ENCODE assay signal across 8 mouse cellular contexts in the genomic region with DNA sequence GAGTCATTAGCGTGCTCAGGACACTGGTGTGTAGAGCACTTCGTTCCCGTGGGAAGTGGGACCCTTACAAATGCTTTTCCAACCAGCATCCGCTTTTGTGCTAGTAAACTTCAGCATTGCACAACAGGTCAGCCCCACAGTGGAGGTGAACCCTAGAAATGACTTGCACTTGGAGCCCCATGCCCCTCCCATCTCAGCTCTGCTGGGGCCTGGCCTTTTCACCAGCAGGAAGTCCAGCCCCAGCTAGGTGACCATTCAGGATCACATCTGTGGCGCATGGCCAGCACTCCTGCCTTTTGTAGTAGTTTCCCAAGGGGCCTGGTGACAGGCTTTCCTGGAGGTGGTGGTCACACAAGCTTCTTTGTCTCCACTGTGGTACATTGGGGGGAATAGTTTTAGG. TPM values are rescaled to one million over a fixed set of nuclear protein-coding genes. Genes with fewer than 3 reads are reported as not detected.
A peak's percentile ranks its signal among the peaks of the same experiment; 100 is the strongest.
DNase-seq lines count a peak whose midpoint lies in the region; ATAC-seq and TF ChIP-seq lines count a peak whose summit lies in the region.

No protein-coding gene starts in this region.

- H3K27me3 ChIP-seq in forebrain, embryonic 16.5 days (replicated peaks; ENCODE audit: control insufficient read depth, insufficient read depth, low read length), result no peaks in the 10 kb centered on the region
- no peaks in the 10 kb centered on the region for H3K27me3 ChIP-seq in intestine, postnatal 0 days (replicated peaks; ENCODE audit: control insufficient read depth, insufficient read depth, low read length)
- no peaks in the 10 kb centered on the region for H3K27me3 ChIP-seq in liver, postnatal 0 days (ENCODE audit: insufficient read depth, low read length)
- no peaks in the 10 kb centered on the region for H3K27me3 ChIP-seq in neural tube, embryonic 14.5 days (ENCODE audit: control insufficient read depth, insufficient read depth, low read length)

- DNase-seq in layer of hippocampus, adult 2 months (ENCODE audit: low spot score in 2 of 2), result no peak
- no peak for DNase-seq in layer of hippocampus, postnatal 25 days (ENCODE audit: extremely low spot score in 1 of 2, low spot score in 1 of 2)
- peak; percentile 31 for DNase-seq in liver, postnatal 0 days
- no peak for DNase-seq in left cerebral cortex, adult 18-20 months (ENCODE audit: low spot score in 2 of 2)
- no peak for DNase-seq in gastrocnemius, postnatal 25 days

- H3K4me1 ChIP-seq in forebrain, embryonic 16.5 days (replicated peaks; ENCODE audit: control insufficient read depth, insufficient read depth, low read length), result peaks cover 16% of the 10 kb centered on the region
- no peaks in the 10 kb centered on the region for H3K4me1 ChIP-seq in intestine, postnatal 0 days (replicated peaks; ENCODE audit: control insufficient read depth, insufficient read depth, low read length)
- peaks cover 10% of the 10 kb centered on the region for H3K4me1 ChIP-seq in liver, postnatal 0 days (ENCODE audit: insufficient read depth)
- H3K4me1 ChIP-seq in neural tube, embryonic 14.5 days (ENCODE audit: control insufficient read depth, insufficient read depth, low read length), result 0 out of 2 replicates have a peak, but pooled peaks cover 2% of the 10 kb centered on the region

- H3K9ac ChIP-seq in forebrain, embryonic 16.5 days (replicated peaks; ENCODE audit: low read depth, low read length), result no peak overlapping the region; the same call in 1 of the 2 replicates
- H3K9ac ChIP-seq in intestine, postnatal 0 days (ENCODE audit: low read depth, low read length), result peak overlapping the region; percentile 49; the same call in 1 of the 2 replicates
- H3K9ac ChIP-seq in liver, postnatal 0 days (replicated peaks), result peak overlapping the region; percentile 71; the same call in 1 of the 2 replicates
- no peak overlapping the region for H3K9ac ChIP-seq in neural tube, embryonic 14.5 days (replicated peaks; ENCODE audit: low read depth, low read length)

- no peaks in the 10 kb centered on the region for H3K36me3 ChIP-seq in forebrain, embryonic 16.5 days (ENCODE audit: control insufficient read depth, insufficient read depth)
- H3K36me3 ChIP-seq in intestine, postnatal 0 days (ENCODE audit: control insufficient read depth, insufficient read depth), result no peaks in the 10 kb centered on the region
- H3K36me3 ChIP-seq in liver, postnatal 0 days (replicated peaks; ENCODE audit: insufficient read depth, low read length), result no peaks in the 10 kb centered on the region
- no peaks in the 10 kb centered on the region for H3K36me3 ChIP-seq in neural tube, embryonic 14.5 days (ENCODE audit: control insufficient read depth, insufficient read depth, low read length)

- no peak for TF ChIP-seq CTCF in layer of hippocampus, adult 2 months (conservative IDR thresholded peaks at IDR 0.05)
- TF ChIP-seq CTCF in intestine, postnatal 0 days (IDR thresholded peaks at IDR 0.05; ENCODE audit: low read depth), result no peak
- no peak for TF ChIP-seq CTCF in liver, postnatal 0 days (IDR thresholded peaks at IDR 0.05; ENCODE audit: low read depth)

- H3K9me3 ChIP-seq in forebrain, embryonic 16.5 days (ENCODE audit: control insufficient read depth, low read length), result no peaks in the 10 kb centered on the region
- no peaks in the 10 kb centered on the region for H3K9me3 ChIP-seq in intestine, postnatal 0 days (ENCODE audit: control insufficient read depth)
- no peaks in the 10 kb centered on the region for H3K9me3 ChIP-seq in liver, postnatal 0 days (ENCODE audit: low read length)
- H3K9me3 ChIP-seq in neural tube, embryonic 14.5 days (ENCODE audit: control insufficient read depth, low read length), result no peaks in the 10 kb centered on the region

- peak overlapping the region; percentile 65 for H3K4me2 ChIP-seq in forebrain, embryonic 16.5 days (ENCODE audit: low read length)
- H3K4me2 ChIP-seq in intestine, postnatal 0 days (replicated peaks; ENCODE audit: low read depth), result peak overlapping the region; percentile 70
- peak overlapping the region; percentile 83 for H3K4me2 ChIP-seq in liver, postnatal 0 days (ENCODE audit: low read depth, low read length)
- H3K4me2 ChIP-seq in neural tube, embryonic 14.5 days (ENCODE audit: low read depth, low read length), result peak overlapping the region; percentile 54

- TF ChIP-seq EP300 in liver, postnatal 0 days (IDR thresholded peaks at IDR 0.05; ENCODE audit: low read depth), result no peak

- H3K27ac ChIP-seq in layer of hippocampus, adult 2 months, result no peak overlapping the region
- no peak overlapping the region for H3K27ac ChIP-seq in forebrain, embryonic 16.5 days (ENCODE audit: low read length)
- peak overlapping the region; percentile 73; the same call in 1 of the 2 replicates for H3K27ac ChIP-seq in intestine, postnatal 0 days (ENCODE audit: low read depth, low read length)
- peak overlapping the region; percentile 90 for H3K27ac ChIP-seq in liver, postnatal 0 days (ENCODE audit: low read depth)
- H3K27ac ChIP-seq in neural tube, embryonic 14.5 days (ENCODE audit: low read depth, low read length), result no peak overlapping the region

- WGBS in forebrain, embryonic 16.5 days, result 40% methylated on average over 5 of the region's 5 CpGs
- 33% methylated on average over 5 of the region's 5 CpGs for WGBS in intestine, postnatal 0 days
- WGBS in liver, postnatal 0 days (ENCODE audit: insufficient replicate concordance), result 26% methylated on average over 5 of the region's 5 CpGs
- 28% methylated on average over 5 of the region's 5 CpGs for WGBS in neural tube, embryonic 14.5 days

- H3K4me3 ChIP-seq in layer of hippocampus, adult 2 months, result peak overlapping the region; percentile 62
- H3K4me3 ChIP-seq in forebrain, embryonic 16.5 days (replicated peaks; ENCODE audit: low read length), result peak overlapping the region; percentile 60
- peak overlapping the region; percentile 56 for H3K4me3 ChIP-seq in intestine, postnatal 0 days (ENCODE audit: low read depth, low read length)
- H3K4me3 ChIP-seq in liver, postnatal 0 days (ENCODE audit: low read depth, low read length), result peak overlapping the region; percentile 73
- H3K4me3 ChIP-seq in neural tube, embryonic 14.5 days (ENCODE audit: low read depth, low read length), result peak overlapping the region; percentile 52

- ATAC-seq in forebrain, embryonic 16.5 days, result no peak
- no peak for ATAC-seq in intestine, postnatal 0 days
- ATAC-seq in liver, postnatal 0 days, result no peak
- no peak for ATAC-seq in neural tube, embryonic 14.5 days (ENCODE audit: low read depth)

RNA-seq across cellular contexts. Expression of a gene that starts 1.8 kb away (rescaled TPM):
- 10 to 100 TPM; 17.4 to 18.6 TPM for total RNA-seq in layer of hippocampus, adult 2 months (2021)
- 10 to 100 TPM; 19.1 to 21.0 TPM for total RNA-seq in layer of hippocampus, postnatal 25 days (2021)
- polyA plus RNA-seq in forebrain, embryonic 16.5 days (2015; fragmentation: Nextera tagmentation; extraction: Ambion mirVana), result 24.0 and 26.1 TPM in 2 replicates
- 14.3 and 15.3 TPM in 2 replicates for polyA plus RNA-seq in intestine, postnatal 0 days (2015; fragmentation: Nextera tagmentation; extraction: Ambion mirVana)
- polyA plus RNA-seq in liver, postnatal 0 days (2015; fragmentation: Nextera tagmentation; extraction: Ambion mirVana), result 7.3 and 8.7 TPM in 2 replicates
- 11.0 and 19.0 TPM in 2 replicates for polyA plus RNA-seq in neural tube, embryonic 14.5 days (2014; fragmentation: Nextera tagmentation; extraction: Ambion mirVana)
- 10 to 100 TPM; 25.8 to 28.6 TPM for total RNA-seq in left cerebral cortex, adult 18-20 months (2021)
- total RNA-seq in gastrocnemius, postnatal 25 days (2021), result 1 to 10 TPM; 2.8 to 4.0 TPM

Comparison
In these comparisons a context has a peak if more than half of its experiments do, and no peak if none do; other contexts are left out.
1. H3K27ac ChIP-seq: peak in intestine, postnatal 0 days (single experiment) and liver, postnatal 0 days (single experiment); none in layer of hippocampus, adult 2 months (single experiment), forebrain, embryonic 16.5 days (single experiment) and neural tube, embryonic 14.5 days (single experiment).
2. H3K9ac ChIP-seq: peak in intestine, postnatal 0 days (single experiment) and liver, postnatal 0 days (single experiment); none in forebrain, embryonic 16.5 days (single experiment) and neural tube, embryonic 14.5 days (single experiment).
3. Peak in every context shown above with its lines, with median percentiles within 50 percentile points of each other: H3K4me3 ChIP-seq and H3K4me2 ChIP-seq.